Mouse (Mus musculus) cerebellum, adult 2 months (tissue): ENCODE measurements around the gene Coro6.

Source experiments
- CTCF ChIP-seq: fragments of 200-500 bp; IDR thresholded peaks from 2 replicates; pipeline ENCODE4 v1.5.1; 2011; ENCODE audit warnings: low read depth, mild to moderate bottlenecking, control low read depth, low read length, moderate library complexity, borderline replicate concordance; ENCODE audit not compliant: insufficient read depth
- POLR2A ChIP-seq: fragments of 200-500 bp; IDR thresholded peaks from 2 replicates; pipeline ENCODE4 v1.6.1; 2011; ENCODE audit warnings: low read length, control low read depth, borderline replicate concordance; ENCODE audit not compliant: insufficient read depth

DNA sequence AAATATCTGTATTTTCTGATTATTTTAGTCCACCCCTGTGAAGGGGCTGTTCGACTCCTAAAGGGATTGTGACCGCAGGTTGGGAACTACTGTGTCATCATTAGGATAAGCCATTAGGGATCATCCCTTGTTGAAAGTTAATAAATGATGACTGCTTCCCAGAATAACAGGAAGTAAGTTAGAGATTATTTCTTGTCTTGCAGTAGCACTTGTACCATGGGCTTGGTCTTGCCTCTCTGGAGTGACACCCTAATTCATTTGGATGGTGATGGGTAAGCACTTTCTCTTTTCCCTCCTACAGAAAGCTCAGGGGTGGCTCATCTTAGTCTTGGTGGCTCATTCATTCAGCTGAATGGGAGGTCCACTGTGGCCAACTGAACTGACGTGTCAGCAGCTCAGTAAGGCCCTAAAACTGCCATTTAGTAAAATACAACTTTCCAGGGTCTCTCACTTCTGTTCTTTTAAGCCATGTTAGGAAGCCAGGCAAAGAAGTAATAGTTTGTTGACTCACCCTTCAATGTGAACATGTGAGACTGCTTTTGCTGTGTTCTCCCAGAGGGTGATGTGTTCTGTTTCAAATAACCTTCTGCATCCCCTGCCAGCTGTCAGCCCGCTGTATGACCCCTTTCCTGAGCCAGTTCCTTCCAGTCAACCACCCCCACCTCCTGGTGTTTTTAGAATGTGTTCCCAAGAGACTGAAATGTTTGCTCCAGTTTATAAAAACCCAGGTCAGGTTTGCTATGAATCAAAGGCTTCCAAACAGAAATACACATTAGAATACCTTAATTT lies 45.8 kb upstream of the Coro6 start:
- TF ChIP-seq POLR2A (no peak), CTCF (no peak)
